Mouse (Mus musculus): ENCODE measurements around the gene Mob3b. TPM values are rescaled to one million over a fixed set of nuclear protein-coding genes. Genes with fewer than 3 reads are reported as not detected.

Mob3b gene
- polyA plus RNA-seq, 2 experiments: 1.4 to 2.6 TPM

- no peaks in the 10 kb centered on the region for H3K27me3 ChIP-seq (ENCODE audit: control insufficient read depth, insufficient read depth, low read length)
- TF ChIP-seq CTCF (IDR thresholded peaks at IDR 0.05; ENCODE audit: low read depth): no peak
- no peak for TF ChIP-seq EP300 (IDR thresholded peaks at IDR 0.05; ENCODE audit: low read depth)
- 39% methylated on average over 4 of the region's 4 CpGs for WGBS (ENCODE audit: insufficient replicate concordance)
- no peak overlapping the region for H3K4me2 ChIP-seq (ENCODE audit: low read depth)
- no peaks in the 10 kb centered on the region for H3K9me3 ChIP-seq (ENCODE audit: control insufficient read depth, low read length)
- no peaks in the 10 kb centered on the region; a peak in 1 of 4 replicates for H3K4me1 ChIP-seq (replicated peaks; ENCODE audit: control insufficient read depth in 2 of 2, insufficient read depth in 2 of 2, low read length in 1 of 2)
- no peaks in the 10 kb centered on the region for H3K36me3 ChIP-seq (replicated peaks; ENCODE audit: control insufficient read depth, insufficient read depth, low read depth)
- no peak overlapping the region for H3K4me3 ChIP-seq (ENCODE audit: insufficient read depth in 1 of 2, low read depth in 2 of 2, low read length in 2 of 2)
- H3K27ac ChIP-seq: no peak overlapping the region
- no peak for ATAC-seq (ENCODE audit: insufficient read depth)
- no peak for DNase-seq (ENCODE audit: low read depth in 3 of 3, low spot score in 3 of 3)
- no peak overlapping the region for H3K9ac ChIP-seq (replicated peaks)
Measured at GRCm38 (mm10) chr4:35120159-35120558, 37.1 kb downstream of the Mob3b start.

GRCm38 (mm10) chr4:35118851-35119250 is 38.4 kb downstream of the Mob3b start:
- no peaks in the 10 kb centered on the region for H3K36me3 ChIP-seq (replicated peaks; ENCODE audit: control insufficient read depth, insufficient read depth, low read depth)
- 52% methylated on average over 2 of the region's 2 CpGs for WGBS (ENCODE audit: insufficient replicate concordance)
- peaks cover 0 to 2% of the 10 kb centered on the region in 2 experiments; a peak in 1 of 4 replicates for H3K4me1 ChIP-seq (replicated peaks; ENCODE audit: control insufficient read depth in 2 of 2, insufficient read depth in 2 of 2, low read length in 1 of 2)
- H3K27ac ChIP-seq: no peak overlapping the region
- TF ChIP-seq EP300 (IDR thresholded peaks at IDR 0.05; ENCODE audit: low read depth) (no peak), CTCF (IDR thresholded peaks at IDR 0.05; ENCODE audit: low read depth) (no peak)
- no peak for DNase-seq (ENCODE audit: low read depth in 3 of 3, low spot score in 3 of 3)
- ATAC-seq (ENCODE audit: insufficient read depth): no peak
- no peak overlapping the region for H3K9ac ChIP-seq (replicated peaks)
- no peaks in the 10 kb centered on the region for H3K9me3 ChIP-seq (ENCODE audit: control insufficient read depth, low read length)
- no peak overlapping the region for H3K4me3 ChIP-seq (ENCODE audit: insufficient read depth in 1 of 2, low read depth in 2 of 2, low read length in 2 of 2)
- H3K4me2 ChIP-seq (ENCODE audit: low read depth): no peak overlapping the region
- H3K27me3 ChIP-seq (ENCODE audit: control insufficient read depth, insufficient read depth, low read length): no peaks in the 10 kb centered on the region

- 47% methylated on average over 3 of the region's 3 CpGs for WGBS (ENCODE audit: insufficient replicate concordance)
- DNase-seq (ENCODE audit: low read depth in 3 of 3, low spot score in 3 of 3) (no peak), ATAC-seq (ENCODE audit: insufficient read depth) (no peak)
- Histone ChIP-seq H3K27ac (no peak overlapping the region), H3K36me3 (replicated peaks; ENCODE audit: control insufficient read depth, insufficient read depth, low read depth) (no peaks in the 10 kb centered on the region), H3K4me3 (ENCODE audit: insufficient read depth in 1 of 2, low read depth in 2 of 2, low read length in 2 of 2) (no peak overlapping the region), H3K4me1 (replicated peaks; ENCODE audit: control insufficient read depth in 2 of 2, insufficient read depth in 2 of 2, low read length in 1 of 2) (0 out of 4 replicates have a peak, but pooled peaks cover 0 to 5% of the 10 kb centered on the region in 2 experiments), H3K27me3 (ENCODE audit: control insufficient read depth, insufficient read depth, low read length) (no peaks in the 10 kb centered on the region), H3K9ac (replicated peaks) (no peak overlapping the region), H3K9me3 (ENCODE audit: control insufficient read depth, low read length) (no peaks in the 10 kb centered on the region), H3K4me2 (ENCODE audit: low read depth) (no peak overlapping the region)
- TF ChIP-seq EP300 (IDR thresholded peaks at IDR 0.05; ENCODE audit: low read depth) (no peak), CTCF (IDR thresholded peaks at IDR 0.05; ENCODE audit: low read depth) (no peak)
Measured at GRCm38 (mm10) chr4:35117144-35117543, 40.1 kb downstream of the Mob3b start.

GRCm38 (mm10) chr4:35115933-35116332 is 41.4 kb downstream of the Mob3b start:
- Histone ChIP-seq H3K9me3 (ENCODE audit: control insufficient read depth, low read length) (no peaks in the 10 kb centered on the region), H3K27ac (no peak overlapping the region), H3K4me2 (ENCODE audit: low read depth) (no peak overlapping the region), H3K36me3 (replicated peaks; ENCODE audit: control insufficient read depth, insufficient read depth, low read depth) (no peaks in the 10 kb centered on the region), H3K9ac (replicated peaks) (no peak overlapping the region), H3K4me1 (replicated peaks; ENCODE audit: control insufficient read depth in 2 of 2, insufficient read depth in 2 of 2, low read length in 1 of 2) (0 out of 4 replicates have a peak, but pooled peaks cover 0 to 5% of the 10 kb centered on the region in 2 experiments), H3K27me3 (ENCODE audit: control insufficient read depth, insufficient read depth, low read length) (no peaks in the 10 kb centered on the region), H3K4me3 (ENCODE audit: insufficient read depth in 1 of 2, low read depth in 2 of 2, low read length in 2 of 2) (no peak overlapping the region)
- WGBS (ENCODE audit: insufficient replicate concordance): 64% methylated on average over 6 of the region's 6 CpGs
- no peak for DNase-seq (ENCODE audit: low read depth in 3 of 3, low spot score in 3 of 3)
- no peak for TF ChIP-seq CTCF (IDR thresholded peaks at IDR 0.05; ENCODE audit: low read depth)
- no peak for TF ChIP-seq EP300 (IDR thresholded peaks at IDR 0.05; ENCODE audit: low read depth)
- no peak for ATAC-seq (ENCODE audit: insufficient read depth)

GRCm38 (mm10) chr4:35114950-35115349 is 42.3 kb downstream of the Mob3b start:
- TF ChIP-seq EP300 (IDR thresholded peaks at IDR 0.05; ENCODE audit: low read depth) (no peak), CTCF (IDR thresholded peaks at IDR 0.05; ENCODE audit: low read depth) (no peak)
- Histone ChIP-seq H3K27me3 (ENCODE audit: control insufficient read depth, insufficient read depth, low read length) (no peaks in the 10 kb centered on the region), H3K4me2 (ENCODE audit: low read depth) (no peak overlapping the region), H3K4me1 (replicated peaks; ENCODE audit: control insufficient read depth in 2 of 2, insufficient read depth in 2 of 2, low read length in 1 of 2) (0 out of 4 replicates have a peak, but pooled peaks cover 0 to 5% of the 10 kb centered on the region in 2 experiments), H3K4me3 (ENCODE audit: insufficient read depth in 1 of 2, low read depth in 2 of 2, low read length in 2 of 2) (no peak overlapping the region), H3K27ac (no peak overlapping the region), H3K36me3 (replicated peaks; ENCODE audit: control insufficient read depth, insufficient read depth, low read depth) (no peaks in the 10 kb centered on the region), H3K9me3 (ENCODE audit: control insufficient read depth, low read length) (no peaks in the 10 kb centered on the region), H3K9ac (replicated peaks) (no peak overlapping the region)
- DNase-seq (ENCODE audit: low read depth in 3 of 3, low spot score in 3 of 3): no peak
- WGBS (ENCODE audit: insufficient replicate concordance): 54% methylated on average over 2 of the region's 2 CpGs
- no peak for ATAC-seq (ENCODE audit: insufficient read depth)
